Mouse (Mus musculus) lung, adult 2 months (tissue): Measurements from ENCODE around the gene Cfap58.

Source experiments
- CTCF ChIP-seq: fragments of 200-500 bp; IDR thresholded peaks from 2 replicates; pipeline ENCODE4 v1.5.1; 2011; ENCODE audit warnings: mild to moderate bottlenecking, low read length, control low read depth; ENCODE audit not compliant: insufficient read depth
- POLR2A ChIP-seq: fragments of 200-500 bp; IDR thresholded peaks from 2 replicates; pipeline ENCODE4 v1.6.1; 2011; ENCODE audit warnings: low read depth, mild to moderate bottlenecking, control low read depth, low read length, borderline replicate concordance; ENCODE audit errors: extremely low read depth

- TF ChIP-seq CTCF: no peak
- TF ChIP-seq POLR2A: no peak
Observed at GRCm38 (mm10) chr19:47953169-47953568, 15.7 kb downstream of the Cfap58 start.
